Mouse (Mus musculus): ENCODE data around the gene Ftsj1. TPM values are rescaled to one million over a fixed set of nuclear protein-coding genes. Genes with fewer than 3 reads are reported as not detected.

The Ftsj1 gene
- 48.9 and 53.2 TPM in 2 replicates for polyA plus RNA-seq (2015; fragmentation: Nextera tagmentation; extraction: Ambion mirVana)

DNA sequence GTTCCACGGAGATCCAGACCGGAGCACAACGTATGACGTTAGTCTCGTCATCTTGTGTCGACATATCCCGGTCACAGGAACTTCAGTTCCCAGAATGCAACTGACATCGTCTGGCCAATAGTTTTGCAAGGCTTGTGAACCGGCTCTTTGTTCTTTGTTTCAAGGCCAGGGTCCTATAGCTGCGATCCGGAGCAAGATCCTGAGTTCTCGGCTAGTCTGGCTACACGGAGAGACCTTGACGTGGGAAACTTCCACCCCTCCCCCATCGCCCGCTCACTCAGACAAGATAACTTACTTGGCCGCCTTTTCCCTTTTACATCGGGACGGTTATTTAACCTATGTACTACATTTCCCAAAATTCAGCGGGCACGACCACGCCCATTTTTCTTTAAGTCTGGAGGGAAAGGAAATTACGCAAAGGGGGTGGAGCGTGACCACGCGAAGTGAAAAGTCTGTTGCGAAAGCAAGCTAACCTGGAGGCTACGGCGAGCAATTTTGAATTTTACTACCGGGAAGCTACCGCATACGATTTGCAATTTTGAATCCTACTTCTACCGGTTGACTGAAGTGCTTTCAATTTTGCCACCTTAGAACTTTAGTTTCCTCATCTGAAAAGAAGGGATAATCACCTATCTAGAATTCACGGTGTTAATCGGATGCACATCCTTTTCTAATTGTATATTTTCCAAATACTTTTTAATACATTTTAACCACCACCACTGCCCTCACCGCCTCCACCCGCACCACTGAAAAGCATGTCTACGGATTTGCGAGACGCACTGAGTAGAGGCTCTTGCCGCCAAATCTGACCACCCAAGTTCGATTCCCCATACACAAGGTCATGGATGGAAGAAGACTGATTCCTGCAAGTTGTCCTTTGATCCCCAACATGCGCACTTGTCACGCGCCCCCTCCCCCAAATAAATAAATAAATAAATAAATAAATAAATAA, at the start of gene Ftsj1:
Gene Ftsj1, minus strand, starts transcription at position 73 of the 952 bp plus-strand sequence.
- 14% methylated on average over 45 of the region's 45 CpGs for WGBS

DNA sequence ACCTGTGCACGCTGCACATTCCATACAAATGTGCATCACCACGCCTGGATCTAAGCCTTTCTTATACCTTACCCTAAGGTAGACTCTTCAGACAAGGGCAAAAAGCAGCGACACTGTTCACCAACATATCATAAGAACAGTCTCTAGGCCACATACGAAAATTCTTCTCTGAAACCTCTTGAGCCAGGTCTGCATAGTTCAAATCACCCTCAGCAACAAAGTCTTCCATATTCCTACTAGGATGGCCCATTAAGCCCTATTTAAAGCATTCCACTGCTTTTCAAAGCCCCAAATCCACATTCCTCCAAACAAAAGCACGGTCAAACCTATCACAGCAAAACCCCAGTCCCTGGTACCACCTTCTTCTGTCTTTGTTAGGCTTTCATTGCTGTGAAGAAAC, 36.4 kb upstream of the Ftsj1 start:
- H3K27me3 ChIP-seq (ENCODE audit: control insufficient read depth, insufficient read depth, low read depth, low read length) = no peaks in the 10 kb centered on the region
- no peaks in the 10 kb centered on the region for H3K4me1 ChIP-seq (replicated peaks; ENCODE audit: control insufficient read depth, insufficient read depth, low read length)
- ATAC-seq (ENCODE audit: low read depth) = no peak
- H3K9me3 ChIP-seq (ENCODE audit: control insufficient read depth, low read length) = no peaks in the 10 kb centered on the region
- 72% methylated on average over 5 of the region's 5 CpGs for WGBS
- no peak overlapping the region for H3K4me3 ChIP-seq (ENCODE audit: low read length)
- H3K36me3 ChIP-seq (ENCODE audit: control insufficient read depth, insufficient read depth, low read length) = no peaks in the 10 kb centered on the region
- H3K9ac ChIP-seq (ENCODE audit: low read length) = no peak overlapping the region
- H3K27ac ChIP-seq (ENCODE audit: low read length) = no peak overlapping the region
- no peak overlapping the region for H3K4me2 ChIP-seq (ENCODE audit: low read depth, low read length)

More for the DNA sequence above, at the start of gene Ftsj1:
- Histone ChIP-seq H3K4me3 (ENCODE audit: low read length) (peak within 1 kb of the TSS; percentile 67), H3K9me3 (ENCODE audit: control insufficient read depth, low read length) (no peaks in the 10 kb centered on the region), H3K27me3 (ENCODE audit: control insufficient read depth, insufficient read depth, low read depth, low read length) (no peaks in the 10 kb centered on the region), H3K4me2 (ENCODE audit: low read depth, low read length) (peak within 1 kb of the TSS; percentile 58), H3K9ac (ENCODE audit: low read length) (peak within 1 kb of the TSS; percentile 77), H3K27ac (ENCODE audit: low read length) (peak within 1 kb of the TSS; percentile 60), H3K36me3 (ENCODE audit: control insufficient read depth, insufficient read depth, low read length) (no peaks in the 10 kb centered on the region; the same call in 1 of the 2 replicates), H3K4me1 (replicated peaks; ENCODE audit: control insufficient read depth, insufficient read depth, low read length) (peaks cover 7% of the 10 kb centered on the region; the same call in 1 of the 2 replicates)
- ATAC-seq (ENCODE audit: low read depth) = peak; percentile 90

DNA sequence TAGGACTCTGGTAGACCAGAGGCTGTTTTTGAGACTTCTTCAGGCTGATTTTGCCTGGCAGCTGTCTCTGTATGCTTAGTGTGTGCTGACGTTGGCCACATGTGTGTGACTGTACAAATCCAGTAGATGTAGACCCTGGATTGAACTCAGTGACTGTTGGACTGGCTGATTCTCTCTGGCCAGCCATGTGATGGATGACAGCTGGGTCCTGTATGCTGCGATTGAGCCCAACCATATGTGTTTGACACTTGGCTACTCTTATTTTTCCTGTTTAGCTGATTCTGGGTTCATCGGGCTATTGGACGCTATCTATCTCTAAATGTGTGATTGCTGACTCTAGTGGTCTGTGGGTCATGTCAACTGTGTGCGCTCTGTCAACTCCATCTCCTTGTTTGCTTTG, 21.9 kb upstream of the Ftsj1 start:
- H3K27ac ChIP-seq (ENCODE audit: low read length) = no peak overlapping the region
- no peaks in the 10 kb centered on the region for H3K36me3 ChIP-seq (ENCODE audit: control insufficient read depth, insufficient read depth, low read length)
- H3K4me1 ChIP-seq (replicated peaks; ENCODE audit: control insufficient read depth, insufficient read depth, low read length) = no peaks in the 10 kb centered on the region
- 54% methylated on average over 5 of the region's 5 CpGs for WGBS
- no peaks in the 10 kb centered on the region; the same call in 1 of the 2 replicates for H3K9me3 ChIP-seq (ENCODE audit: control insufficient read depth, low read length)
- no peak overlapping the region for H3K4me3 ChIP-seq (ENCODE audit: low read length)
- ATAC-seq (ENCODE audit: low read depth) = peak; percentile 95
- no peak overlapping the region for H3K9ac ChIP-seq (ENCODE audit: low read length)
- no peak overlapping the region; the same call in 1 of the 2 replicates for H3K4me2 ChIP-seq (ENCODE audit: low read depth, low read length)
- H3K27me3 ChIP-seq (ENCODE audit: control insufficient read depth, insufficient read depth, low read depth, low read length) = no peaks in the 10 kb centered on the region

DNA sequence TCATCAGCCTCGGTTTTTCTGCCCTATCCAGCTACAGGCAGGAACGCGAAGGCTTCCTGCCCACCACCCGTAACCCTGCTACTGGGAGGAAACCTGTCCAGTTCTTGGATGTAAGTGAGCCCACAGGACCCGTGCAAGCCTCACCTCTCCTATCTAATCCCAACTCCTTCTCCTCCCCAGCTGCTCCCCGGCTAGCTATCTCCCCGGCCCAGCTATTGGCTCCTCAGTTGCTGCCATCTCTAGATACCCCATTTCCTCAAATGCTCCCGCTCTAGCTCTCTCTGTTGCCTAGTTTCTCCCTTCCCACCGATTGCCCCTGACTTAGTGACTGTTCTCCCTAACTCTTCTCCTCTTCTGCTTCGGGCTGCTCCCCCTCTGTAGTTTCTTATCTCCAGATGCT, 19.8 kb upstream of the Ftsj1 start:
- peak overlapping the region; percentile 47 for H3K4me3 ChIP-seq (ENCODE audit: low read length)

DNA sequence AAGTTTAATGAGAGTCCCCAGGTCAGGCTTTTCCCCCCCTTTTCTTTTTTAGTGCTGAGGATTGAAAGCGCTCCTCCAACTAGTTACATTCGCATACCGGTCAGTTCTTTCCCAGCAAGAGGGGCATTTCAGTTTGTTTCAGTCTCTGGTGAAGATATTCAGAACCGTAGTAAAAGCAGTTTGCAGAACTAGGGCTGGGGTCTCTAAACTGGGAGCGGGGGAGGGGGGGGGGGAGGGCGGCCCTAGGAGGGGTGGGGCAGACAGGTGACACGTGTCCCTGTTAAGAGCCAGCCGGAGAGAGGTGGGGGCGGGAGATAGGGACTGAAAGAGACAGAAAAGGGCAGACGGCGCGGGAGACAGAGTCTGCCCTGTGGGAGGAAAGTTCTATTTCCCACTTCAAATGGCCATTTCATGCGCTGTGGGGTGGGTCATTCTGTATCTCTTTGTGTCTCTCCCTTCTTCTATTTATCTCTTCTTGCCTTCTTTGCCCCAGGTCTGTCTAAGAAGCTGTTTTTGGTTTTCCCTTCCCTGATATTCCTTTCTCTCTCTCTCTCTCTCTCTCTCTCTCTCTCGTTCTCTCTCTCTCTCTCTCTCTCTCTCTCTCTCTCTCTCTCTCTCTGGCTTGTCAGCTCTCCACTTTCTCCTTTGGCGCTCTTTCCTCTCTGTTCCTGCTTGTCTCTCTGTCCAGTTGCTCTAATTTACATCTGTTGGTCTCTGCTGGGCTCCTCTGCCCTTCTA, 19.0 kb upstream of the Ftsj1 start, which contains the start of gene Slc38a5:
Gene Slc38a5, plus strand, starts transcription at position 51 of the 738 bp plus-strand sequence.
- Histone ChIP-seq H3K9me3 (ENCODE audit: control insufficient read depth, low read length) (no peaks in the 10 kb centered on the region), H3K9ac (ENCODE audit: low read length) (peak within 1 kb of the TSS; percentile 62), H3K4me2 (ENCODE audit: low read depth, low read length) (peak within 1 kb of the TSS; percentile 53), H3K4me1 (replicated peaks; ENCODE audit: control insufficient read depth, insufficient read depth, low read length) (no peaks in the 10 kb centered on the region), H3K27me3 (ENCODE audit: control insufficient read depth, insufficient read depth, low read depth, low read length) (no peaks in the 10 kb centered on the region), H3K27ac (ENCODE audit: low read length) (peak within 1 kb of the TSS; percentile 67), H3K36me3 (ENCODE audit: control insufficient read depth, insufficient read depth, low read length) (no peaks in the 10 kb centered on the region), H3K4me3 (ENCODE audit: low read length) (peak within 1 kb of the TSS; percentile 47)
- 17% methylated on average over 11 of the region's 15 CpGs for WGBS
- no peak for ATAC-seq (ENCODE audit: low read depth)

More for the DNA sequence above, 19.8 kb upstream of the Ftsj1 start:
- Histone ChIP-seq H3K27ac (ENCODE audit: low read length) (peak overlapping the region; percentile 67), H3K4me2 (ENCODE audit: low read depth, low read length) (peak overlapping the region; percentile 53), H3K36me3 (ENCODE audit: control insufficient read depth, insufficient read depth, low read length) (no peaks in the 10 kb centered on the region), H3K9ac (ENCODE audit: low read length) (peak overlapping the region; percentile 62), H3K27me3 (ENCODE audit: control insufficient read depth, insufficient read depth, low read depth, low read length) (no peaks in the 10 kb centered on the region), H3K9me3 (ENCODE audit: control insufficient read depth, low read length) (no peaks in the 10 kb centered on the region; the same call in 1 of the 2 replicates), H3K4me1 (replicated peaks; ENCODE audit: control insufficient read depth, insufficient read depth, low read length) (no peaks in the 10 kb centered on the region)
- WGBS = 16% methylated on average over 10 of the region's 10 CpGs
- no peak for ATAC-seq (ENCODE audit: low read depth)

DNA sequence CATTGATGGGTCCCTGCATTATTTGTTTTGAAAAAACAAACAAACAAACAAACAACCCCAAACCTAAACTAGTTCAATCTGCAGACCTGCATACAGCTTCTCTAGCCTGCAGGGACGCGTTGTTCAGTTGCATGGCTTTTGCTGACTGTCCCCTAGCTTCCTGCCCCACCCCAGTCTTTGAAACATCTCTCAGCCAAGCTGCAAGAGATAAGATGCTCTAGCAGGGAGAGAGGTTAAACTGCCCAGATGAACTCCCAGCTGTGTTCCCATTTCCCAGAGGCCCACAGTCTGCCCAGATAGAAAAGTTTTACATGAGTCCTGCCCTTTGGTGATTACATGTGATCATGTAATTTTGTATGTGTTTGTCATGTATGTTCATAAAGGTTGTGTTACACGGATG, 12.0 kb upstream of the Ftsj1 start:
- no peak for ATAC-seq (ENCODE audit: low read depth)
- H3K27me3 ChIP-seq (ENCODE audit: control insufficient read depth, insufficient read depth, low read depth, low read length) = no peaks in the 10 kb centered on the region
- no peak overlapping the region for H3K4me3 ChIP-seq (ENCODE audit: low read length)
- no peaks in the 10 kb centered on the region for H3K36me3 ChIP-seq (ENCODE audit: control insufficient read depth, insufficient read depth, low read length)
- 69% methylated on average over 3 of the region's 3 CpGs for WGBS
- H3K4me1 ChIP-seq (replicated peaks; ENCODE audit: control insufficient read depth, insufficient read depth, low read length) = no peaks in the 10 kb centered on the region
- H3K27ac ChIP-seq (ENCODE audit: low read length) = no peak overlapping the region
- H3K9me3 ChIP-seq (ENCODE audit: control insufficient read depth, low read length) = no peaks in the 10 kb centered on the region
- H3K9ac ChIP-seq (ENCODE audit: low read length) = no peak overlapping the region
- no peak overlapping the region for H3K4me2 ChIP-seq (ENCODE audit: low read depth, low read length)

DNA sequence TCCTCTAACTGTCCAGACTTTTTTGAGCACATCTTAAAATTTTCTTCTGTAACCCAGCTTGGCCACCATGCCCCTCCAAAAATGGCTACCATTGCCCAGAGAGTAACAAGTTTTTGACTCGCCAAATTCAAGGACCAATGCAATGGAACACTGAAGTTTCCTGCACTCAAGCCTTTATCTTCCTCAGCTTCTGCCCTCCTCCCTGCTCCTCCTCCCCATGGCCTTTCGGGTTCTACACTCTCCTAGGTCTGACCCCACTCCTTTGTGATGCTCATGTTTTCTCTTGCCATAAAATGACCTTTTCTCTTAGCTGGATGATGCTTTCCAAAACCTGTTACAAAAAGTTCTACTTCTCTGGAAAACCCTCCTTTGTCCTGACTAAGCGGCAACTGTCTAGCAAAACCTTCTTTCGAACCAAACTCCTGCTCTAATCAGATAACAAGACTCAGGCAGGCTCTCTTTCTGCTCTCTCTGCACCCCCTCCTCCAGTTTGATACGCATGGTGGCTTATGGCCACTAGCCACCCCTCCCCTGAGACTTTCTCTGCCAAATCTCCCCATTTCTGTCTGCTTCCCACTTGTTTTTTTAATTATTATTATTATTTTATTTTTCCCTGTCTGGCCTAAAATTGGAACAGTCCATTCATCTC, 11.1 kb upstream of the Ftsj1 start:
- H3K9me3 ChIP-seq (ENCODE audit: control insufficient read depth, low read length) = no peaks in the 10 kb centered on the region
- H3K4me2 ChIP-seq (ENCODE audit: low read depth, low read length) = no peak overlapping the region
- no peaks in the 10 kb centered on the region for H3K36me3 ChIP-seq (ENCODE audit: control insufficient read depth, insufficient read depth, low read length)
- WGBS = 70% methylated on average over 5 of the region's 5 CpGs
- H3K27me3 ChIP-seq (ENCODE audit: control insufficient read depth, insufficient read depth, low read depth, low read length) = no peaks in the 10 kb centered on the region
- no peak for ATAC-seq (ENCODE audit: low read depth)
- H3K9ac ChIP-seq (ENCODE audit: low read length) = no peak overlapping the region
- no peak overlapping the region for H3K27ac ChIP-seq (ENCODE audit: low read length)
- H3K4me3 ChIP-seq (ENCODE audit: low read length) = no peak overlapping the region
- H3K4me1 ChIP-seq (replicated peaks; ENCODE audit: control insufficient read depth, insufficient read depth, low read length) = no peaks in the 10 kb centered on the region

DNA sequence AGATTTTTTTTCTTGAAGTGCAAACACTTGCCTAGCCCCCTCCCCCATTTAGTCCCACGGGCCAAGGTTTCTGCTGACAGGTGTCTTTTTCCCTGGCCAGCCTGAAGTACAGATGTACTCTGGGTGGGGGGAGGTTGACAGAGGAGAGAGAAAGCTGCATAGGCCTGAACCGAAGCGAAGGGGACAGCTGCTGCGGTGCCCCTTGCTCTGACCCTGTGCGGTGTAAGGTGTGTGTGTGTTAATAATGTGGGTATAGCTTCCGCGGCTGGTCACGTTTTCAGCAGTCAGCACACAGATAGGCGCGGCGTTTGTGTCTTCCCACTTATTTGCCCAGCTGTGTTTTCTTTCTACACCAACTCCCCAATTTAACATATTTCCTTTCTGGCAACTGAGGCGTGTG, 7.3 kb upstream of the Ftsj1 start:
- Histone ChIP-seq H3K27me3 (ENCODE audit: control insufficient read depth, insufficient read depth, low read depth, low read length) (no peaks in the 10 kb centered on the region), H3K4me3 (ENCODE audit: low read length) (no peak overlapping the region), H3K36me3 (ENCODE audit: control insufficient read depth, insufficient read depth, low read length) (no peaks in the 10 kb centered on the region), H3K4me1 (replicated peaks; ENCODE audit: control insufficient read depth, insufficient read depth, low read length) (no peaks in the 10 kb centered on the region), H3K9ac (ENCODE audit: low read length) (no peak overlapping the region), H3K27ac (ENCODE audit: low read length) (no peak overlapping the region), H3K9me3 (ENCODE audit: control insufficient read depth, low read length) (no peaks in the 10 kb centered on the region), H3K4me2 (ENCODE audit: low read depth, low read length) (no peak overlapping the region)
- WGBS = 61% methylated on average over 12 of the region's 12 CpGs
- ATAC-seq (ENCODE audit: low read depth) = no peak

Measured in lung, embryonic 16.5 days (tissue).